In the genomic region with DNA sequence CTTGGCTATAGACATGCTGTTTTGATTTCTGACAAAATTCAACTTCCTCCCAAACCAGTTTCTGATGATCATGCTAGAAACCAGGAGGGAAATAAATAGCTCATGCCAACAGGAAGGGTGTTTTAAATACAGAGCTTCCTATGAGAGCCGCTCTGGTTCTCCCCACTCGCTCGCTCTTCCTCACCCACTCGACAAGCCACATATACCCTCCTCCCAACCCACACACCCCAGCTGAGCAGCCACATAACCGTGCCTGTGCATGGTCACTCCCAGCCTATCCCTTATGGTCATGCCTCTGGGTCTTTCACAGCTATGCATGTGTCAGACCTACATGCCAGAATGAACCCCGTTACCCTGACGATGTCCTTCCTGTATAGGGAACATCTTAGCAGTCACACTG, we compare ENCODE assay signal across 10 mouse cellular contexts. TPM values are rescaled to one million over a fixed set of nuclear protein-coding genes. Genes with fewer than 3 reads are reported as not detected.
A peak's percentile ranks its signal among the peaks of the same experiment; 100 is the strongest.
DNase-seq lines count a peak whose midpoint lies in the region; ATAC-seq and TF ChIP-seq lines count a peak whose summit lies in the region.
"Had no signal": no experiment of that assay in that cellular context is flagged by ENCODE, and none has a peak within 500 bp of the region (broad histone marks: within the 10 kb centered on the region; RNA-seq: fewer than 3 reads in every experiment).

No protein-coding gene starts in this region.

- TF ChIP-seq CTCF in cortical plate, adult 2 months (IDR thresholded peaks at IDR 0.05; ENCODE audit: extremely low read depth, insufficient read depth, low read length), result no peak

- DNase-seq in kidney, adult 9 months, result peak; percentile 18
- no peak for DNase-seq in kidney, adult 18-20 months
- no peak for DNase-seq in cerebellum, postnatal 14 days
- DNase-seq: spleen, adult 18-20 months had no signal

- H3K4me1 ChIP-seq in cortical plate, adult 2 months (ENCODE audit: control insufficient read depth, insufficient read depth, low read length), result peaks cover 9% of the 10 kb centered on the region
- no peaks in the 10 kb centered on the region for H3K4me1 ChIP-seq in hindbrain, embryonic 12.5 days
- H3K4me1 ChIP-seq: forebrain, embryonic 12.5 days had no signal

- WGBS in macrophage (ENCODE audit: missing documents), result 2% methylated on average over 7 of the region's 7 CpGs
- WGBS in hindbrain, embryonic 12.5 days, result 88% methylated on average over 7 of the region's 7 CpGs

- no peak overlapping the region for H3K4me2 ChIP-seq in hindbrain, embryonic 12.5 days (replicated peaks)
- H3K4me2 ChIP-seq: forebrain, embryonic 12.5 days had no signal

- peaks cover 35% of the 10 kb centered on the region for H3K79me2 ChIP-seq in macrophage (ENCODE audit: inconsistent target)

- H3K36me3 ChIP-seq in macrophage (ENCODE audit: inconsistent target), result peaks cover 31% of the 10 kb centered on the region; the same call in 1 of the 2 replicates
- H3K36me3 ChIP-seq in hindbrain, embryonic 12.5 days, result peaks cover 36% of the 10 kb centered on the region

- H3K9ac ChIP-seq in hindbrain, embryonic 12.5 days, result no peak overlapping the region
- H3K9ac ChIP-seq: forebrain, embryonic 12.5 days had no signal

- peak; percentile 54; the same call in 1 of the 2 replicates for TF ChIP-seq POLR2A in cortical plate, adult 2 months (IDR thresholded peaks at IDR 0.05; ENCODE audit: extremely low read depth, insufficient read depth, low read length)

- no peaks in the 10 kb centered on the region for H3K27me3 ChIP-seq in hindbrain, embryonic 12.5 days
- H3K27me3 ChIP-seq: forebrain, embryonic 12.5 days had no signal

- H3K4me3 ChIP-seq in cortical plate, adult 2 months (ENCODE audit: insufficient read depth, low read length), result no peak overlapping the region
- no peak overlapping the region; the same call in 1 of the 2 replicates for H3K4me3 ChIP-seq in macrophage (ENCODE audit: inconsistent target)
- H3K4me3 ChIP-seq in hindbrain, embryonic 12.5 days, result no peak overlapping the region
- H3K4me3 ChIP-seq: forebrain, embryonic 12.5 days had no signal

- H3K27ac ChIP-seq in cortical plate, adult 2 months (ENCODE audit: insufficient read depth, low read length), result 0 out of 2 replicates have a peak overlapping the region, but pooled peaks have one; percentile 29
- peak overlapping the region; percentile 81 for H3K27ac ChIP-seq in macrophage
- H3K27ac ChIP-seq in hindbrain, embryonic 12.5 days, result no peak overlapping the region
- H3K27ac ChIP-seq: forebrain, embryonic 12.5 days had no signal

- no peaks in the 10 kb centered on the region for H3K9me3 ChIP-seq in hindbrain, embryonic 12.5 days (replicated peaks)
- H3K9me3 ChIP-seq: forebrain, embryonic 12.5 days; G1E had no signal

- peak; percentile 26 for ATAC-seq in CD4-positive, CD25-positive, alpha-beta regulatory T cell, adult 4 months
- ATAC-seq in hindbrain, embryonic 12.5 days (ENCODE audit: low FRiP score), result no peak

RNA-seq across cellular contexts. Expression of a gene that starts 7.0 kb away (rescaled TPM):
- 100 to 1,000 TPM; 682 to 766 TPM for polyA plus RNA-seq in CD4-positive, CD25-positive, alpha-beta regulatory T cell, adult 4 months (2017; shearing (Covaris generic))
- 202 and 216 TPM in 2 replicates for polyA plus RNA-seq in cortical plate, adult 2 months (2012; rRNA removed)
- total RNA-seq in macrophage (2018; cell fraction: chromatin; rRNA removed), result 10 to 100 TPM; 21.5 to 56.3 (median 37.4) TPM
- 100 to 1,000 TPM; 259 to 398 (median 334) TPM for total RNA-seq in macrophage (2018; cell fraction: cytosol; rRNA removed)
- 100 to 1,000 TPM in 17 of 26 experiments, 10 to 100 TPM in 9; 51.2 to 180 (median 115) TPM for total RNA-seq in macrophage (2018; cell fraction: nucleus; rRNA removed)
- polyA plus RNA-seq in macrophage (2018), result 368 to 447 TPM (median 386 TPM) in 3 replicates
- 168 and 176 TPM in 2 replicates for polyA plus RNA-seq in hindbrain, embryonic 12.5 days (2016; fragmentation: Nextera tagmentation; extraction: Ambion mirVana)

RNA-seq across cellular contexts. Expression of a gene that starts 14.6 kb away (rescaled TPM):
- not detected for polyA plus RNA-seq in CD4-positive, CD25-positive, alpha-beta regulatory T cell, adult 4 months (2017; shearing (Covaris generic))
- polyA plus RNA-seq in cortical plate, adult 2 months (2012; rRNA removed), result 4.2 and 4.4 TPM in 2 replicates
- 10 to 100 TPM in 7 of 26 experiments, 1 to 10 TPM in 15, not detected in 4; 1.0 to 34.6 (median 4.7) TPM for total RNA-seq in macrophage (2018; cell fraction: chromatin; rRNA removed)
- total RNA-seq in macrophage (2018; cell fraction: cytosol; rRNA removed), result 100 to 1,000 TPM in 1 of 26 experiments, 10 to 100 TPM in 20, 1 to 10 TPM in 5; 8.0 to 123 (median 38.7) TPM
- 10 to 100 TPM in 13 of 26 experiments, 1 to 10 TPM in 13; 2.4 to 50.5 (median 11.4) TPM for total RNA-seq in macrophage (2018; cell fraction: nucleus; rRNA removed)
- 54.7 to 86.5 TPM (median 73.9 TPM) in 3 replicates for polyA plus RNA-seq in macrophage (2018)
- 5.0 and 5.6 TPM in 2 replicates for polyA plus RNA-seq in hindbrain, embryonic 12.5 days (2016; fragmentation: Nextera tagmentation; extraction: Ambion mirVana)

RNA-seq across cellular contexts. Expression of a gene that starts 22.4 kb away (rescaled TPM):
- polyA plus RNA-seq in CD4-positive, CD25-positive, alpha-beta regulatory T cell, adult 4 months (2017; shearing (Covaris generic)), result 10 to 100 TPM; 13.3 to 17.4 TPM
- 120 and 132 TPM in 2 replicates for polyA plus RNA-seq in cortical plate, adult 2 months (2012; rRNA removed)
- total RNA-seq in macrophage (2018; cell fraction: chromatin; rRNA removed), result 10 to 100 TPM; 29.2 to 72.6 (median 53.6) TPM
- 10 to 100 TPM; 10.5 to 19.6 (median 14.0) TPM for total RNA-seq in macrophage (2018; cell fraction: cytosol; rRNA removed)
- 10 to 100 TPM; 25.5 to 71.8 (median 37.7) TPM for total RNA-seq in macrophage (2018; cell fraction: nucleus; rRNA removed)
- 7.6 to 14.6 TPM (median 11.4 TPM) in 3 replicates for polyA plus RNA-seq in macrophage (2018)
- polyA plus RNA-seq in hindbrain, embryonic 12.5 days (2016; fragmentation: Nextera tagmentation; extraction: Ambion mirVana), result 28.9 and 38.6 TPM in 2 replicates

RNA-seq across cellular contexts. Expression of a gene that starts 47.2 kb away (rescaled TPM):
- 100 to 1,000 TPM; 283 to 390 TPM for polyA plus RNA-seq in CD4-positive, CD25-positive, alpha-beta regulatory T cell, adult 4 months (2017; shearing (Covaris generic))
- 7.4 and 7.6 TPM in 2 replicates for polyA plus RNA-seq in cortical plate, adult 2 months (2012; rRNA removed)
- 100 to 1,000 TPM in 7 of 26 experiments, 10 to 100 TPM in 15, 1 to 10 TPM in 4; 2.3 to 143 (median 67.4) TPM for total RNA-seq in macrophage (2018; cell fraction: chromatin; rRNA removed)
- 10 to 100 TPM; 22.9 to 67.0 (median 46.1) TPM for total RNA-seq in macrophage (2018; cell fraction: cytosol; rRNA removed)
- total RNA-seq in macrophage (2018; cell fraction: nucleus; rRNA removed), result 100 to 1,000 TPM in 3 of 26 experiments, 10 to 100 TPM in 21, 1 to 10 TPM in 2; 8.6 to 110 (median 52.7) TPM
- 51.1 to 71.1 TPM (median 65.5 TPM) in 3 replicates for polyA plus RNA-seq in macrophage (2018)
- 3.0 and 3.4 TPM in 2 replicates for polyA plus RNA-seq in hindbrain, embryonic 12.5 days (2016; fragmentation: Nextera tagmentation; extraction: Ambion mirVana)
